Mouse (Mus musculus): ENCODE results near the gene Emc10. TPM values are rescaled to one million over a fixed set of nuclear protein-coding genes. Genes with fewer than 3 reads are reported as not detected.

Gene Emc10
- total RNA-seq, 2 experiments from 2014 or later, result 84.1 to 90.2 TPM

Small RNA genes lying within 50 kb of the gene (microRNA-seq; reads per million reads assigned to microRNA genes)
- 1.3 reads per million for gene Mir7052
- gene Mir7053, result not detected

Other genes starting within 250 kb of the Emc10 start
- 1 to 10 TPM in 1 of 2 experiments, under 1 TPM in 1; 0.96 to 1.2 TPM for gene 1700028J19Rik, start 249.8 kb downstream of the Emc10 start, total RNA-seq (2021)
- 100 to 1,000 TPM; 210 to 226 TPM for gene 2410002F23Rik, start 249.8 kb downstream of the Emc10 start, total RNA-seq (2021)
- not detected for gene Acp4, start 239.2 kb downstream of the Emc10 start, total RNA-seq (2021)
- gene Gm15517, start 235.1 kb downstream of the Emc10 start, total RNA-seq (2021), result not detected
- 1 to 10 TPM; 6.0 to 7.1 TPM for gene Clec11a, start 189.6 kb downstream of the Emc10 start, total RNA-seq (2021)
- 10 to 100 TPM; 12.0 to 16.9 TPM for gene Shank1, start 186.3 kb downstream of the Emc10 start, total RNA-seq (2021)
- 1 to 10 TPM; 3.6 to 4.4 TPM for gene Syt3, start 112.4 kb downstream of the Emc10 start, total RNA-seq (2021)
- gene 1700008O03Rik, start 110.7 kb downstream of the Emc10 start, total RNA-seq (2021), result 1 to 10 TPM; 1.0 to 2.0 TPM
- gene Lrrc4b, start 67.5 kb downstream of the Emc10 start, total RNA-seq (2021), result 10 to 100 TPM; 18.7 to 18.8 TPM
- gene Aspdh, start 31.1 kb downstream of the Emc10 start, total RNA-seq (2021), result 1 to 10 TPM; 3.2 to 6.2 TPM
- gene Josd2, start 28.5 kb downstream of the Emc10 start, total RNA-seq (2021), result 10 to 100 TPM; 40.3 to 48.1 TPM
- gene Fam71e1, start 52 bp upstream of the Emc10 start, total RNA-seq (2021), result 10 to 100 TPM; 21.6 to 22.7 TPM
- 1 to 10 TPM; 6.6 to 9.9 TPM for gene Mybpc2, start 28.1 kb upstream of the Emc10 start, total RNA-seq (2021)
- 1 to 10 TPM in 1 of 2 experiments, under 1 TPM in 1; 0.84 to 2.9 TPM for gene Spib, start 35.5 kb upstream of the Emc10 start, total RNA-seq (2021)
- 10 to 100 TPM; 41.4 to 49.3 TPM for gene Pold1, start 52.3 kb upstream of the Emc10 start, total RNA-seq (2021)
- 100 to 1,000 TPM; 128 to 129 TPM for gene Nr1h2, start 57.4 kb upstream of the Emc10 start, total RNA-seq (2021)
- gene Napsa, start 75.9 kb upstream of the Emc10 start, total RNA-seq (2021), result 10 to 100 TPM in 1 of 2 experiments, 1 to 10 TPM in 1; 2.5 to 18.3 TPM
- 1 to 10 TPM; 7.6 to 9.9 TPM for gene Kcnc3, start 94.1 kb upstream of the Emc10 start, total RNA-seq (2021)
- gene Myh14, start 174.3 kb upstream of the Emc10 start, total RNA-seq (2021), result 1 to 10 TPM; 7.0 to 8.2 TPM
- not detected for gene Izumo2, start 212.2 kb upstream of the Emc10 start, total RNA-seq (2021)